Mouse (Mus musculus) embryonic fibroblast, embryonic 13.5 days (primary cell): ENCODE results near the gene Btrc.

Experiments used
- CTCF ChIP-seq: IDR thresholded peaks from 2 replicates; pipeline ENCODE4 v1.5.1; 2011; ENCODE audit warnings: mild to moderate bottlenecking, control low read depth, low read length, moderate library complexity, borderline replicate concordance; ENCODE audit not compliant: insufficient read depth
- POLR2A ChIP-seq: IDR thresholded peaks from 2 replicates; pipeline ENCODE4 v1.6.1; 2011; ENCODE audit warnings: low read depth, mild to moderate bottlenecking, control low read depth, low read length, moderate library complexity

DNA sequence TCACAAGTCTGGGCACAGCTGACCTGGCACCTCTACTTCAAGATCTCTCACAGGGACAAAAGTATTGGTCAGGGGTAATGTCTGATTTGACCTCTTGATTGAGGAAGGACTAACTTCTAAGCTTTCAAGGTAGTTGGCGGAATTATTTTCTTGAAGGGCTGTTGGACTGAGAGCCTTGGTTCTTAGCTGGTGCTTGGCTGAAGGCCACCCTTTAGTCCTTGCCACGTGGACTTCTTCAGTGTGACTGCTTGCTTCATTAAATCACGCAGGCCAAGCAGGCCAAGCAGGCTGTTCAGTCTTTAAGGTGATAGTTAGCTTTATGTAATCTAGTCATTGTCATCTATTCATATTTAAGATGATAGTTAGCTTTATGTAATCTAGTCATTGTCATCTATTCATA is 49.2 kb downstream of the Btrc start:
- TF ChIP-seq POLR2A (no peak), CTCF (no peak)
